Mouse (Mus musculus): ENCODE data around the gene Zfp738.
"Not testable (repeated sequence)": the region's sequence is repeated elsewhere in the genome, so short reads cannot be mapped to it uniquely, and the experiment has no call there.

- not testable (repeated sequence) for TF ChIP-seq TAL1, GATA1 (IDR thresholded peaks at IDR 0.05; ENCODE audit: low read length)
These were observed 47.5 kb upstream of the Zfp738 start for GRCm38 (mm10) chr13:67734391-67734790.
